Mouse (Mus musculus): ENCODE results near the gene Renbp.

Renbp gene

GRCm38 (mm10) chrX:73930402-73931062 is at the start of gene Renbp:
Renbp (minus strand) TSS chrX:73930850.
- peak; percentile 86 to 88 for DNase-seq

- no peak for DNase-seq
Observed at GRCm38 (mm10) chrX:73977783-73978182, 47.1 kb upstream of the Renbp start.

GRCm38 (mm10) chrX:73976283-73976682 is 45.6 kb upstream of the Renbp start:
- DNase-seq: no peak

- no peak for DNase-seq
Observed at GRCm38 (mm10) chrX:73972774-73973173, 42.1 kb upstream of the Renbp start.

- no peak for DNase-seq
Observed at GRCm38 (mm10) chrX:73970781-73971180, 40.1 kb upstream of the Renbp start.

- DNase-seq: no peak
Observed at GRCm38 (mm10) chrX:73969729-73970128, 39.1 kb upstream of the Renbp start.

- no peak for DNase-seq
Observed at GRCm38 (mm10) chrX:73969167-73969566, 38.5 kb upstream of the Renbp start.

GRCm38 (mm10) chrX:73967177-73968075 is 36.8 kb upstream of the Renbp start:
- DNase-seq: peak; percentile 91

- peak; percentile 92 to 93 for DNase-seq
Observed at GRCm38 (mm10) chrX:73966248-73967176, 35.9 kb upstream of the Renbp start, which contains the start of gene Hcfc1. Hcfc1 (minus strand) TSS chrX:73966357.

- DNase-seq: peak; percentile 48 to 68
Observed at GRCm38 (mm10) chrX:73965307-73965706, 34.7 kb upstream of the Renbp start.

GRCm38 (mm10) chrX:73964363-73964762 is 33.7 kb upstream of the Renbp start:
- peak in 1 of 2 experiments; percentile 36 for DNase-seq

GRCm38 (mm10) chrX:73954988-73955387 is 24.3 kb upstream of the Renbp start:
- no peak for DNase-seq

- no peak for DNase-seq
Observed at GRCm38 (mm10) chrX:73952603-73953002, 22.0 kb upstream of the Renbp start.

- peak in 1 of 2 experiments; percentile 4 for DNase-seq
Observed at GRCm38 (mm10) chrX:73949341-73949740, 18.7 kb upstream of the Renbp start.

- peak; percentile 56 to 64 for DNase-seq
Observed at GRCm38 (mm10) chrX:73948647-73949046, 18.0 kb upstream of the Renbp start.

GRCm38 (mm10) chrX:73946896-73947295 is 16.2 kb upstream of the Renbp start:
- DNase-seq: no peak

GRCm38 (mm10) chrX:73942294-73942693 is 11.6 kb upstream of the Renbp start:
- DNase-seq: no peak

- no peak for DNase-seq
Observed at GRCm38 (mm10) chrX:73941860-73942259, 11.2 kb upstream of the Renbp start.

GRCm38 (mm10) chrX:73931871-73932270 is 1.2 kb upstream of the Renbp start:
- no peak for DNase-seq

GRCm38 (mm10) chrX:73922550-73922882 is 8.1 kb downstream of the Renbp start:
- DNase-seq: no peak

GRCm38 (mm10) chrX:73921823-73922549 is 8.7 kb downstream of the Renbp start, which contains the start of the genes Arhgap4 and Naa10:
Arhgap4 (minus strand) TSS chrX:73921870.
Naa10 (minus strand) TSS chrX:73921944.
- peak; percentile 90 to 94 for DNase-seq

GRCm38 (mm10) chrX:73921285-73921822 is 9.3 kb downstream of the Renbp start:
- no peak for DNase-seq

All from kidney, postnatal 36 days (tissue).